Mouse (Mus musculus) heart, adult 2 months (tissue): Measurements from ENCODE around the gene Chd3.

Experiments
- CTCF ChIP-seq: fragments of 200-600 bp; IDR thresholded peaks from 2 replicates; pipeline ENCODE4 v1.8.1; 2022; ENCODE audit warnings: antibody characterized with exemption, mild to moderate bottlenecking, moderate library complexity
- EP300 ChIP-seq: fragments of 200-500 bp; IDR thresholded peaks from 2 replicates; pipeline ENCODE4 v1.6.1; 2011; ENCODE audit warnings: low read depth, low read length, control low read depth; ENCODE audit not compliant: insufficient read depth
- POLR2A ChIP-seq: fragments of 200-500 bp; IDR thresholded peaks from 2 replicates; pipeline ENCODE4 v1.6.1; 2011; ENCODE audit warnings: mild to moderate bottlenecking, low read depth, low read length, control low read depth; ENCODE audit not compliant: insufficient read depth

DNA sequence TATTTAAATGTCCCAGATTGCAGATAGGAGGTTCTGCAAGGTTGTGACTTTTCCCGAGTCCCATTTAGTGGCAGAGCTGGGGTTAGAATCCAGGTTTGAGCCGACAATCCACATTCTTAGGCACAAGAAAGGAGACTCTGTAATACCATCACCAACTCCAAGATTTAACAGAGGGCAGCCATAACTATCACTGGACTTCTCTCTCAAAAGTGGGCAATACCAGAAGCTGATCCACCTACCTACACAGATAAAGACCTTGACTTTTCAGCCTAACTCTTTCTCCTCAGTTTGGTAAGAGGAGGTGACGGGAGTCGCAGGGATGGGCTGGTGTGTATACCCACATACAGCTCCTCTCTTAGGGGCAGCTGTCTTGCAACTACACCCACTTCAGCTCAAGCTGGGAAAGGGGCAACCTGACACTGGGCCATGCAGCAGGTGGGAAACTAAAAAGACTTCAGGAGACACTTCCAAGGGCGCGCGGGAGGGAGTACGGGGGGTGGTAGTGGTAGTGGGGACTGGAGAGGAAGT is 47.8 kb upstream of the Chd3 start:
- TF ChIP-seq CTCF (no peak), POLR2A (no peak), EP300 (no peak)
